Mouse (Mus musculus) C2C12 (cell line): Measurements from ENCODE around the gene Olfr322. TPM values are rescaled to one million over a fixed set of nuclear protein-coding genes. Genes with fewer than 3 reads are reported as not detected.

Experiments used
- H3K27me3 ChIP-seq: one replicate; pipeline ENCODE4 v1.6.1; 2011; ENCODE audit not compliant: control insufficient read depth, insufficient read depth, insufficient read length
- H3K36me3 ChIP-seq: one replicate; pipeline ENCODE4 v1.6.1; 2011; ENCODE audit not compliant: control insufficient read depth, insufficient read depth
- H3K4me3 ChIP-seq: one replicate; pipeline ENCODE4 v1.5.1; 2011; ENCODE audit warnings: mild to moderate bottlenecking, control low read depth; ENCODE audit not compliant: poor library complexity, insufficient read depth, severe bottlenecking
- H3K79me2 ChIP-seq: one replicate; pipeline ENCODE4 v1.6.1; 2011; ENCODE audit not compliant: control insufficient read depth, insufficient read depth
- H3K79me3 ChIP-seq: one replicate; pipeline ENCODE4 v1.6.1; 2011; ENCODE audit warnings: low read depth, control low read depth
- H3ac ChIP-seq: one replicate; pipeline ENCODE3; 2011; ENCODE audit warnings: low read depth; ENCODE audit not compliant: control insufficient read depth, insufficient read length
- CEBPB ChIP-seq: IDR thresholded peaks from one replicate; pipeline ENCODE4 v1.6.1; 2011; ENCODE audit warnings: low read depth, mild to moderate bottlenecking, control low read depth, moderate library complexity
- CTCF ChIP-seq: IDR thresholded peaks from one replicate; pipeline ENCODE4 v1.5.1; 2011; ENCODE audit not compliant: control insufficient read depth, insufficient read depth, insufficient read length
- FOSL1 ChIP-seq: IDR thresholded peaks from one replicate; pipeline ENCODE4 v1.8.0; 2011; ENCODE audit warnings: mild to moderate bottlenecking, low read length; ENCODE audit not compliant: poor library complexity, insufficient read depth, severe bottlenecking
- MAX ChIP-seq: IDR thresholded peaks from one replicate; pipeline ENCODE4 v1.6.1; 2011; ENCODE audit warnings: mild to moderate bottlenecking, control low read depth
- MYOD1 ChIP-seq: IDR thresholded peaks from one replicate; pipeline ENCODE4 v1.6.1; 2011; ENCODE audit warnings: low read depth; ENCODE audit not compliant: control insufficient read depth, insufficient read length
- MYOG ChIP-seq: IDR thresholded peaks from one replicate; pipeline ENCODE4 v1.6.1; 2011; ENCODE audit not compliant: control insufficient read depth, insufficient read length; ENCODE audit errors: extremely low read depth
- USF1 ChIP-seq: IDR thresholded peaks from one replicate; pipeline ENCODE4 v1.6.1; 2011; ENCODE audit warnings: low read depth, mild to moderate bottlenecking, control low read depth, moderate library complexity
- polyA plus RNA-seq: library from polyadenylated mRNA; unstranded; fragments of >200 nt; fragmentation: generic; extraction: Trizol; gene quantifications from one replicate; pipeline ENCODE4 v1.2.1, GENCODE M21; 2012; ENCODE audit warnings: missing spikeins

The Olfr322 gene
- polyA plus RNA-seq, 1 experiment = not detected

DNA sequence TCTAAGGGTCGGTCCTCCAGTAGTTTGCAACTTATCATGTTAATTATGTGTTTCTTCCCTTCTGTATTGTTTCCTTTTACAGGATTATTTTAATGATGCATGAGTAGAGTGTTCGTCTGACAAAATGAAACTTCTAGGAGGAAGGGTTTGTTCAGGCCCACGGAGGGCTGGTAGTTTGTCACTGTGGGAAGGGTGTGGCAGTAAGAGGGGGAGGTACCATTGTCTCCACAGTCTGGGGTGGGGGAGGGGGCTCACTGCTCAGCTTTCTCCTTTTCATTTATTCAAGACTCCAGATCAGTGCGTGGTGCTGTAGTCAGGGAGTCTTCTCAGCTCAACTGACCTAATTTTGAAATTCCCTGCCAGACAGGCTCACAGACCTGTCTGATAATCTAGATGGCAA lies 32.4 kb upstream of the Olfr322 start:
- TF ChIP-seq MYOD1 (no peak), CEBPB (no peak), CTCF (no peak), USF1 (no peak), MAX (no peak), FOSL1 (no peak), MYOG (no peak)
- no peak overlapping the region for H3ac ChIP-seq
- no peaks in the 10 kb centered on the region for H3K36me3 ChIP-seq
- no peaks in the 10 kb centered on the region for H3K79me2 ChIP-seq
- H3K27me3 ChIP-seq = no peaks in the 10 kb centered on the region
- H3K79me3 ChIP-seq = no peaks in the 10 kb centered on the region
- no peak overlapping the region for H3K4me3 ChIP-seq

DNA sequence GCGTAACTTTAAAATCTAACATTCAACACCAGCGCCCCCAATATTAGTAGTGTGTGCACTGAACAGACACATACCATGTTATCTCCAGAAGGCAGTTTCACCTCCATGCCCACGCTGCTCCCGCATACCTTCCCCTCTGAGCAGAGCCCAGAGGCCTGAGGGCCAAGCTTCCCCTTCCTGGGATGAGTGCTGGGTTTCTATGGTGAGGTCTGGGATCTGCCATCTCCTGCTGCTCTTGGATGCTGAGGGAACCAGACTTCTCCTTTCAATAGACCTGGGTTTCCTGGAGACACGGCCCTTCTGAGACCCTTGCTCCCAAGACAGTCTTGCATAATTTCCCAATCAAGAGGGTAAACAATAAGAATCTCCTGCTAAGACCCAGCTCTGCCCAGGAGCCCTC lies 28.2 kb upstream of the Olfr322 start, which contains the start of gene Olfr323:
TSS of gene Olfr323 (minus strand) at position 101 of the 400 bp plus-strand sequence.
- TF ChIP-seq FOSL1 = no peak
- TF ChIP-seq MYOG = no peak
- TF ChIP-seq USF1 = no peak
- no peak for TF ChIP-seq CEBPB
- no peak for TF ChIP-seq CTCF
- no peak for TF ChIP-seq MAX
- no peak for TF ChIP-seq MYOD1
- Histone ChIP-seq H3K79me3 (no peaks in the 10 kb centered on the region), H3ac (no peak within 1 kb of the TSS), H3K79me2 (no peaks in the 10 kb centered on the region), H3K27me3 (no peaks in the 10 kb centered on the region), H3K36me3 (no peaks in the 10 kb centered on the region), H3K4me3 (no peak within 1 kb of the TSS)

DNA sequence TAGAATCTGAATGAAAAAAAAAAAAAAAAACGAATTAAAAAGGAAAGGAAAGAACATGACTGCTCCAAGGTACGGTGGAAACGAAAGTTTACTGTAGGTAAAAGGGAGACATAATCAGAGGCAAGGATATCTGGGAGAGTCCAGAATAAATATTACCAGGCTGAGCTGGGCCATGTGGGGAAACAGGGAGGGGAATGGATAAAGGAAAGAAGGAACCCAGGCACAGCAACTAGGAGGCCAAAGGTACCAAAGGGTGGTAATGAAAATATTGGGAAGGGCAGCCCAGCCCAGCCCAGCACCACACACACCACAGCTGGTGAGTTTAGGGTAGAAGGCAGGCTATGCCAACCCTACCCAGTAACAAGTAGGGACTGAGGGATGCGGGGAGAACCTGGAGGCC lies 23.7 kb upstream of the Olfr322 start:
- no peaks in the 10 kb centered on the region for H3K36me3 ChIP-seq
- no peak overlapping the region for H3ac ChIP-seq
- TF ChIP-seq MYOG (no peak), FOSL1 (no peak), USF1 (no peak), CEBPB (no peak), CTCF (no peak), MYOD1 (no peak), MAX (no peak)
- H3K4me3 ChIP-seq = no peak overlapping the region
- H3K79me2 ChIP-seq = no peaks in the 10 kb centered on the region
- H3K79me3 ChIP-seq = no peaks in the 10 kb centered on the region
- no peaks in the 10 kb centered on the region for H3K27me3 ChIP-seq

- TF ChIP-seq MAX (no peak), CTCF (no peak), USF1 (no peak), FOSL1 (no peak), MYOD1 (no peak)
- Histone ChIP-seq H3K27me3 (peaks cover 7% of the 10 kb centered on the region), H3K4me3 (no peak overlapping the region), H3K36me3 (no peaks in the 10 kb centered on the region), H3ac (no peak overlapping the region), H3K79me3 (no peaks in the 10 kb centered on the region), H3K79me2 (no peaks in the 10 kb centered on the region)
Measured at GRCm38 (mm10) chr11:58636376-58636977, 22.1 kb upstream of the Olfr322 start.

GRCm38 (mm10) chr11:58638176-58638701 lies 20.3 kb upstream of the Olfr322 start:
- no peak for TF ChIP-seq CEBPB
- no peak for TF ChIP-seq MYOD1
- no peak for TF ChIP-seq CTCF
- no peak for TF ChIP-seq FOSL1
- TF ChIP-seq USF1 = no peak
- no peak overlapping the region for H3K4me3 ChIP-seq
- no peaks in the 10 kb centered on the region for H3K36me3 ChIP-seq
- peaks cover 13% of the 10 kb centered on the region for H3K27me3 ChIP-seq
- no peaks in the 10 kb centered on the region for H3K79me2 ChIP-seq
- H3K79me3 ChIP-seq = no peaks in the 10 kb centered on the region
- no peak overlapping the region for H3ac ChIP-seq

- TF ChIP-seq FOSL1 (no peak), CTCF (no peak), MAX (no peak), MYOD1 (no peak), MYOG (no peak), USF1 (no peak), CEBPB (no peak)
- Histone ChIP-seq H3K36me3 (no peaks in the 10 kb centered on the region), H3K27me3 (peaks cover 13% of the 10 kb centered on the region), H3K4me3 (no peak within 1 kb of the TSS), H3K79me3 (no peaks in the 10 kb centered on the region), H3ac (no peak within 1 kb of the TSS), H3K79me2 (no peaks in the 10 kb centered on the region)
Measured at GRCm38 (mm10) chr11:58640272-58640867, 18.2 kb upstream of the Olfr322 start, which contains the start of gene Trim58. Gene Trim58 (plus strand): TSS chr11:58640465.
